Mouse (Mus musculus) forebrain, embryonic 14.5 days (tissue): ENCODE data around the gene Mycn. TPM values are rescaled to one million over a fixed set of nuclear protein-coding genes. Genes with fewer than 3 reads are reported as not detected.

Experiments used
- ATAC-seq: fragments of 200-750 bp; cut with Nextera tagmentation; 2 replicates; pipeline ENCODE4 v1.8.0; 2017; ENCODE audit warnings: mild to moderate bottlenecking, moderate library complexity
- DNase-seq: peaks from one replicate; pipeline ENCODE4 v3.0.0-alpha.2; 2015; ENCODE audit warnings: low spot score
- H3K27ac ChIP-seq: fragments of 300-500 bp; sonication (generic); 2 replicates; pipeline ENCODE4 v1.5.1; 2014; ENCODE audit warnings: low read depth, mild to moderate bottlenecking, control low read depth, low read length, moderate library complexity
- H3K27me3 ChIP-seq: fragments of 300-500 bp; sonication (generic); replicated peaks from 2 replicates; pipeline ENCODE4 v1.6.1; 2014; ENCODE audit warnings: low read length, control low read depth, mixed read lengths; ENCODE audit not compliant: control insufficient read depth, insufficient read depth
- H3K36me3 ChIP-seq: fragments of 300-500 bp; sonication (generic); 2 replicates; pipeline ENCODE4 v1.6.1; 2014; ENCODE audit warnings: low read length, control low read depth; ENCODE audit not compliant: control insufficient read depth, insufficient read depth
- H3K4me1 ChIP-seq: fragments of 300-500 bp; sonication (generic); 2 replicates; pipeline ENCODE4 v1.6.1; 2014; ENCODE audit warnings: antibody characterized with exemption, low read length, control low read depth; ENCODE audit not compliant: control insufficient read depth, insufficient read depth
- H3K4me2 ChIP-seq: fragments of 300-500 bp; sonication (generic); 2 replicates; pipeline ENCODE4 v1.6.1; 2014; ENCODE audit warnings: mild to moderate bottlenecking, control low read depth, low read length
- H3K4me3 ChIP-seq: fragments of 300-500 bp; sonication (generic); 2 replicates; pipeline ENCODE4 v1.5.1; 2014; ENCODE audit warnings: low read depth, low read length, control low read depth
- H3K9ac ChIP-seq: fragments of 300-500 bp; sonication (generic); 2 replicates; pipeline ENCODE4 v1.6.1; 2014; ENCODE audit warnings: mild to moderate bottlenecking, low read length, control low read depth, moderate library complexity
- H3K9me3 ChIP-seq: fragments of 300-500 bp; sonication (generic); replicated peaks from 2 replicates; pipeline ENCODE4 v1.6.1; 2016; ENCODE audit warnings: low read length, control low read depth, mixed read lengths; ENCODE audit not compliant: control insufficient read depth
- WGBS: fragments of 180-500 bp; shearing (Covaris S2); extraction: QIAGEN DNeasy Blood & Tissue Kit; methylation state at CpG from one replicate; pipeline ENCODE4 v1.1.7; 2014; 5-methylcytosine and 5-hydroxymethylcytosine counted together
- polyA plus RNA-seq: library from polyadenylated mRNA; unstranded; fragments of >200 nt; fragmentation: Nextera tagmentation; extraction: Ambion mirVana; gene quantifications from 2 replicates; pipeline ENCODE4 v1.2.1, GENCODE M21; 2014

Gene Mycn
- polyA plus RNA-seq, 1 experiment from 2014 or later, result 103 TPM

DNA sequence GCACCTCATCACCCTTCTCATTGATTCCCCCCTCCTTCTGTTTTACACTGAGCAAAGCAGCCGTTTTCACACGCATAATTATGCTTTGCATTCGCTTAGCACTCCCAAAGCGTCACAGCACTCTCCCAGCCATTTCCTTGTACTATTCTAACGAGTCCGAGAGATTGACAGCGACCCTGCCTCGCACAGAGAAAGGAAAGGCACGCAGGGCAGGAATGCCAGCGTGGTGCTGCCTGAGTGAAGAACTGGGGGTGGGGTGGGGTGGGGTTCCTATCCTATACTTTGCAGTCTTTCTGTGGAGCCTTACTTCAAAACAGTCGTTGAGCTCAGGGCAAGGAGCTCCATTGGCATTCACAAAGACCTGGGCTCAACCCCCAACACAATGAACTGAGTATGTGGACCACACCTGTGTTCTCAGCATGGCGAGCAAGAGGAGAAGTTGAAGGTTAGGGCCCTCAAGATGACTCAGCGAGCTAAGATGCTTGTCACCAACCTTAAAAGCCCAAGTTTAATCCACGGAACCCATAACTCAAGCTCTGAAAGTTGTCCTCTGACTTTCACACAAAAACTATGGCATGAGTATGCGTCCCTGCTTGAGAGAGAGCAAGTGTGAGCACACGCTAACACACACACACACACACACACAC, 32.0 kb downstream of the Mycn start:
- H3K4me2 ChIP-seq, result no peak overlapping the region
- H3K27me3 ChIP-seq, result no peaks in the 10 kb centered on the region
- H3K9me3 ChIP-seq, result no peaks in the 10 kb centered on the region
- no peak overlapping the region for H3K9ac ChIP-seq
- no peaks in the 10 kb centered on the region for H3K36me3 ChIP-seq
- WGBS, result 33% methylated on average over 16 of the region's 16 CpGs
- peaks cover 28% of the 10 kb centered on the region for H3K4me1 ChIP-seq
- DNase-seq (peak; percentile 76), ATAC-seq (peak; percentile 24; the same call in 1 of the 2 replicates)
- peak overlapping the region; percentile 27; the same call in 1 of the 2 replicates for H3K27ac ChIP-seq
- H3K4me3 ChIP-seq, result no peak overlapping the region

GRCm38 (mm10) chr12:12906771-12907170, 34.9 kb downstream of the Mycn start:
- H3K9ac ChIP-seq, result no peak overlapping the region
- H3K27me3 ChIP-seq, result no peaks in the 10 kb centered on the region
- H3K4me2 ChIP-seq, result no peak overlapping the region
- peaks cover 39% of the 10 kb centered on the region for H3K4me1 ChIP-seq
- H3K4me3 ChIP-seq, result no peak overlapping the region
- H3K36me3 ChIP-seq, result no peaks in the 10 kb centered on the region
- no peaks in the 10 kb centered on the region for H3K9me3 ChIP-seq
- peak; percentile 52 for DNase-seq
- ATAC-seq, result no peak
- 49% methylated on average over 6 of the region's 6 CpGs for WGBS
- H3K27ac ChIP-seq, result 0 out of 2 replicates have a peak overlapping the region, but pooled peaks have one; percentile 11

DNA sequence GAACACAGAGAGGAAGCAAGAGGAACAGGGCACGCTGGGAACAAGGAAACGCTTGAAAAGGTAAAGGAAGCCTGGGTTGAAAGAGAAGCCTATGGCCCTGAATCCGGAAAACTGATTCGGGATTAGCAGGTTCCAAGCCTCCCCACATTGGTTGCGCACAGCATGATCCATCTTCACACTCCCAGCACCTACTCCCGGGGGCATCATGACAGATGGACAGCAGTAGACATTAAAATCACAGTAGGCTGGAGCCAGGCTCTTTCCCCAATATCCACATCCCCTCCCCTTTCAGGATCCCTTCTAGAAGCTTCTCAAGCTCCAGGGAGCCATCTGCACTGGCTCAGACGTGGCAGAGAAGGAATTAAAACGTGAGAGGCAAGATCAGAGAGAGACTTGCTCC, 35.4 kb downstream of the Mycn start:
- 56% methylated on average over 8 of the region's 8 CpGs for WGBS
- no peak overlapping the region for H3K9ac ChIP-seq
- 0 out of 2 replicates have a peak overlapping the region, but pooled peaks have one; percentile 11 for H3K27ac ChIP-seq
- DNase-seq (peak; percentile 27), ATAC-seq (no peak)
- H3K9me3 ChIP-seq, result no peaks in the 10 kb centered on the region
- no peak overlapping the region for H3K4me3 ChIP-seq
- H3K4me1 ChIP-seq, result peaks cover 39% of the 10 kb centered on the region
- no peak overlapping the region for H3K4me2 ChIP-seq
- H3K27me3 ChIP-seq, result no peaks in the 10 kb centered on the region
- H3K36me3 ChIP-seq, result no peaks in the 10 kb centered on the region

- H3K27ac ChIP-seq, result peak overlapping the region; percentile 96
- peak overlapping the region; percentile 47 for H3K4me2 ChIP-seq
- no peaks in the 10 kb centered on the region for H3K36me3 ChIP-seq
- 13% methylated on average over 6 of the region's 6 CpGs for WGBS
- peaks cover 39% of the 10 kb centered on the region for H3K4me1 ChIP-seq
- H3K27me3 ChIP-seq, result no peaks in the 10 kb centered on the region
- ATAC-seq, result peak; percentile 6; the same call in 1 of the 2 replicates
- peak overlapping the region; percentile 63 for H3K9ac ChIP-seq
- peak; percentile 54 for DNase-seq
- no peaks in the 10 kb centered on the region for H3K9me3 ChIP-seq
- no peak overlapping the region for H3K4me3 ChIP-seq
Observed at GRCm38 (mm10) chr12:12905117-12905516, 36.6 kb downstream of the Mycn start.

DNA sequence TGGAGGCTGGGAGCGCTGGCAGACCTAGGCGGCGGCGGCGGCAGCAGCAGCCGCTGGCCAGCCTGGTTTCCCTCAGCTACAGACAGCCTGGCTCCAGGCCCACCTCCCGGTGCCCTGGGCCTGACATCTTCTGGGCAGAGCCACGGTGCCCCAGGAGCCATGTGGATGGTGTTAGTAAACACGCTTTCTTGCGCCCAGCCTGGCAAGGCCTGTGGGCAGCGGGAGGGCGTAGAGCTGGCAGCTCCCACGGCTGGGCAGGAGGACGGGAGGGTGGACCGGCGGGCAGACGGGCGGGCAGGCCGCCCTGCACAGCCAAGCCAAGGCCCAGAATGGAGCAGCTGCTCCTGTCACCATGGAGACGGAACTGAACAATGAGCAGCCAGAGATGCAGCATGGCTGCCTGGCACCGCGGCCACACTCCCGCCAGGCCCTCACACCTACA, 37.2 kb downstream of the Mycn start:
- Histone ChIP-seq H3K4me2 (peak overlapping the region; percentile 47), H3K36me3 (no peaks in the 10 kb centered on the region), H3K4me1 (peaks cover 36% of the 10 kb centered on the region), H3K4me3 (peak overlapping the region; percentile 4; the same call in 1 of the 2 replicates), H3K27ac (peak overlapping the region; percentile 96), H3K9me3 (no peaks in the 10 kb centered on the region), H3K9ac (peak overlapping the region; percentile 63), H3K27me3 (no peaks in the 10 kb centered on the region)
- WGBS, result under 1% methylated on average over 23 of the region's 23 CpGs
- DNase-seq (peak; percentile 96), ATAC-seq (peak; percentile 97)

DNA sequence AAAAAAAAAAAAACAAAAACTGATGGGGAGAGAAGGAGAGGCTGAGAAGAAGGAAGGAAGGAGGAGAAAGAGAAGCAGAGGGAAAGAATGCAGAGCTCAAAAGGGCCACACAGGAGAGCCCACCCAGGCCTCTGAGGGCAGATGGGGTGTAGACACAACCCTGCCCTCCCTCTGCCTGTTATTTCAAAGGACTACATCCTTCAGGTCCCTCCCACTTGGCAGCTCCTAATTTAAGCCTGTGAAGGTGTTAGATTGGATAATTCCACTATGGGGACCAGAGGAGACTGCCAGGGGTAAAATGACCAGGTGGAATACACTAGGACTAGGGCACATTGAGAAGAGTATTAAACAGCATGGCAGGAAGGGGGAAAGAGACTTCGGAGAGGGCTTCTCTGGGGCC, 37.6 kb downstream of the Mycn start:
- H3K9ac ChIP-seq, result peak overlapping the region; percentile 63
- DNase-seq, result peak; percentile 84
- peaks cover 31% of the 10 kb centered on the region for H3K4me1 ChIP-seq
- 0% methylated on average over 1 of the region's 1 CpGs for WGBS
- 0 out of 2 replicates have a peak overlapping the region, but pooled peaks have one; percentile 4 for H3K4me3 ChIP-seq
- no peaks in the 10 kb centered on the region for H3K9me3 ChIP-seq
- no peaks in the 10 kb centered on the region for H3K27me3 ChIP-seq
- no peaks in the 10 kb centered on the region for H3K36me3 ChIP-seq
- H3K4me2 ChIP-seq, result peak overlapping the region; percentile 47
- peak; percentile 59 for ATAC-seq
- H3K27ac ChIP-seq, result peak overlapping the region; percentile 96

DNA sequence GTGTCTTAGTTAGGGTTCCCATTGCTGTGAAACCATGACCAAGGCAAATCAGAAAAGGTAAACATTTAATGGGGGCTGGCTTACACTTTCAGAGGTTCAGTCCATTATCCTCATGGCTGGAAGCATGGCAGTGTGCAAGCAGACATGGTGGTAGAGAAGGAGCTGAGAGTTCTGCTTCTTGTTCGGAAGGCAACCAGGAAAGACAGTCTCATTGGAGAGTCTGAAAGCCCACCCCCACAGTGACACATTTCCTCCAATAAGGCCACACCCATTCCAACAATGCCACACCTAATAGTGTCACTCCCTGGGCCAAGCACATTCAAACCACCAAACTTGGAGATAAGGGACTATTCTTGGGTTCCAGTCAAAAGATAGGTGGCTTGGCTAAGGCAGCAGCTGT, 39.3 kb downstream of the Mycn start:
- Histone ChIP-seq H3K4me3 (no peak overlapping the region), H3K9ac (no peak overlapping the region), H3K27ac (no peak overlapping the region), H3K9me3 (no peaks in the 10 kb centered on the region), H3K4me1 (peaks cover 29% of the 10 kb centered on the region), H3K36me3 (no peaks in the 10 kb centered on the region), H3K4me2 (no peak overlapping the region), H3K27me3 (no peaks in the 10 kb centered on the region)
- no peak for DNase-seq
- no peak for ATAC-seq
- 85% methylated on average over 1 of the region's 1 CpGs for WGBS

DNA sequence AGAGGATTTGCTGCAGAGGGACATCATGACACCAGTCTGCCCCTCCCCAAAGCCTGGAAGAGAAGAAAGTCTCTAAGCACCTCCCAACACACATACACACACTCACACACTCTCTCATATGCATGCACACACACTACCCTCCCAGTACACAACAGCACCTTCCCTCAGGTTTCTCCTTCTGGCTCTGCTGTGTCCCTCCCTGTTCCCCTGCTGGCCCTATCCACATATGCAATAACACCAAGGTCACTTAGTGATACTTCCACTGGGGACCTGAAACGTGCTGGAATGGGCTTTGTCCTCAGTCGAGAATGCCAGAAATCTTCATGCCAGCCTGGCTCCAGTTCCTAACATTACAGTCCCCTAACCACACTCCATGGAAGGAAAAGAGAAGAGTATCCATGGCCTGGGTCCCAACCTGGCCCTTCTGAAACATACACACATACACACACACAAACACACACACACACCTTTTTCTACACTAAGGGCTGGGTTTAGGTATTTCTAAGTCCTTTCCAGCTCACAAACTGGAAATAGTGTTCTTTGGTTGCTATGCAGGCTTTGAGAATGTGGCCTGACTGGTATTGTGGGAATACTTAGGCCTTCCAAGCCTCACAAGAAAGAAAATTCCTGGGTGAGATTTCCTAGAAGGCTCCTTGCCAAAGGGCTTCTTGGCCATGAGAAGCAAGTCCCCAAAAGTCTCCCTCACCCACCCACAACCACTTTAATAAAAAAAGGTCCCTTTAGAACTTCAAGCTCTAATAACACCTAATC, 43.2 kb downstream of the Mycn start:
- ATAC-seq (no peak), DNase-seq (no peak)
- Histone ChIP-seq H3K27me3 (no peaks in the 10 kb centered on the region), H3K4me3 (no peak overlapping the region), H3K9me3 (no peaks in the 10 kb centered on the region), H3K4me2 (no peak overlapping the region), H3K9ac (no peak overlapping the region), H3K27ac (no peak overlapping the region; the same call in 1 of the 2 replicates), H3K36me3 (no peaks in the 10 kb centered on the region), H3K4me1 (peaks cover under 1% of the 10 kb centered on the region; the same call in 1 of the 2 replicates)
- WGBS, result 54% methylated on average over 2 of the region's 2 CpGs

DNA sequence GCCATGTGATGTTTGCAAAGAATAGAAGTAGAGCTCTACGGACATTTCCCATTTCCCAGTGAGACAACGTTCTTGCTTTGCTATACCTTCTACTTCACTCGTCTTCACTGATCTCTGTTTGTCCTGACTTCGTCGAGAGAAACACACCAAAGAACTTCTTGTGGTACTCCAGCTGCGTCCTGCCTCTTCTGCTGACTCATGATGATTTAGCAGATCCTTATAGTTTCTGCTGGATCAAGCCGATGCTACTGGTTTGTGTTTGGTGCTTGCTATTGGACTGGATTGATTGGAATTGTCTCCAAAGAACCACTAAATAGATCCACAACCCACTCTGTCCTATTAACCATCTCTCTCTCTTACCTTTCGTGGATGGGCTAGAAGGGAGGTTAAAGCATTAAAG, 47.7 kb downstream of the Mycn start:
- Histone ChIP-seq H3K27me3 (no peaks in the 10 kb centered on the region), H3K36me3 (no peaks in the 10 kb centered on the region), H3K4me2 (no peak overlapping the region), H3K27ac (no peak overlapping the region), H3K4me3 (no peak overlapping the region), H3K4me1 (no peaks in the 10 kb centered on the region), H3K9ac (no peak overlapping the region), H3K9me3 (no peaks in the 10 kb centered on the region)
- ATAC-seq, result no peak
- DNase-seq, result no peak
- WGBS, result 98% methylated on average over 8 of the region's 8 CpGs
